Mouse (Mus musculus) liver, embryonic 14.5 days (tissue): ENCODE data around the gene Gm10306.

Experiments used
- CTCF ChIP-seq: IDR thresholded peaks from 2 replicates; pipeline ENCODE4 v1.5.1; 2016; ENCODE audit warnings: antibody characterized with exemption, low read depth, control low read depth
- EP300 ChIP-seq: IDR thresholded peaks from 2 replicates; pipeline ENCODE4 v1.6.1; 2016; ENCODE audit warnings: antibody characterized with exemption, low read depth

DNA sequence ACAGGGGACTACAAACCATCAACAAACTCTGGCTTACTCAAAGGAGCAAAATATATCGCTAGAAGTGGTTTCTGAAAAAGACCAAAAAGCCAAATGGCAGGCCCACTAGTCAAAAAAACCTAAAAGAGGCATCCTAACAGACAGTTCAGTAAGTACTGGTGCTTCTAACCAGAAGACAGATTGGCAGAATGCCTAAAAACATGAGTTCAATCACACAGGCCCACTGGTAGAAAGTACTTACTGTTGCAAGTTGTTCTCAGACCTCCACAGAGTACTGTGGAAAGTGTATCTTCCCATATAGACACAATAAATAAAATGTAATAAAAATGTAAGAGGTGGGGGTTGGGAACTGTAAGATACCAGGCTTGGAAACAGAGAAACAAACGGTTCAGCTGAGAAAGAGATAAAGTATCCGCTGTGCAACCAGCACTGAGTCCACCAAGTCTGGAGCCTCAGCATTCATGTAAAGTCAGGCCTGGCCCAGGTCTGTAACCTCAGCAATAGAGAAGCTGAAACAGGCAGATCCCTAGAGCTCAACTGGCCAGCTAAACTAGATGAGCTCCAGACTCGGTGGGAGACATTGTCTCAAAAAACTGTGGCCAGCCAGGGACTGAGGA is 35.5 kb downstream of the Gm10306 start:
- TF ChIP-seq CTCF (no peak), EP300 (no peak)
